22 mouse cellular contexts compared by ENCODE assay signal in genomic region chr12:35733580-35733979, GRCm38 (mm10).
"Had no signal": no experiment of that assay in that cellular context is flagged by ENCODE, and none has a peak within 500 bp of the region (broad histone marks: within the 10 kb centered on the region; RNA-seq: fewer than 3 reads in every experiment).

No protein-coding gene starts in this region.

- H3K9me3 ChIP-seq: kidney, embryonic 15.5 days; limb, embryonic 10.5 days; limb, embryonic 13.5 days; liver, embryonic 12.5 days; liver, embryonic 15.5 days; lung, embryonic 15.5 days; midbrain, embryonic 12.5 days; midbrain, embryonic 15.5 days; neural tube, embryonic 13.5 days; stomach, embryonic 15.5 days had no signal

- H3K36me3 ChIP-seq: kidney, embryonic 15.5 days; limb, embryonic 10.5 days; limb, embryonic 13.5 days; liver, embryonic 12.5 days; liver, embryonic 15.5 days; lung, embryonic 15.5 days; midbrain, embryonic 12.5 days; midbrain, embryonic 15.5 days; neural tube, embryonic 13.5 days; stomach, embryonic 15.5 days had no signal

- H3K27ac ChIP-seq: kidney, embryonic 15.5 days; layer of hippocampus, adult 2 months; limb, embryonic 10.5 days; limb, embryonic 13.5 days; liver, embryonic 12.5 days; liver, embryonic 15.5 days; lung, embryonic 15.5 days; midbrain, embryonic 12.5 days; midbrain, embryonic 15.5 days; neural tube, embryonic 13.5 days; stomach, embryonic 15.5 days had no signal

- H3K4me1 ChIP-seq: kidney, embryonic 15.5 days; limb, embryonic 10.5 days; limb, embryonic 13.5 days; liver, embryonic 12.5 days; liver, embryonic 15.5 days; lung, embryonic 15.5 days; midbrain, embryonic 12.5 days; midbrain, embryonic 15.5 days; neural tube, embryonic 13.5 days; stomach, embryonic 15.5 days had no signal

- H3K27me3 ChIP-seq: kidney, embryonic 15.5 days; limb, embryonic 13.5 days; liver, embryonic 12.5 days; liver, embryonic 15.5 days; lung, embryonic 15.5 days; midbrain, embryonic 12.5 days; midbrain, embryonic 15.5 days; neural tube, embryonic 13.5 days; stomach, embryonic 15.5 days had no signal

- H3K4me3 ChIP-seq: kidney, embryonic 15.5 days; layer of hippocampus, adult 2 months; limb, embryonic 10.5 days; limb, embryonic 13.5 days; liver, embryonic 12.5 days; liver, embryonic 15.5 days; lung, embryonic 15.5 days; midbrain, embryonic 12.5 days; midbrain, embryonic 15.5 days; neural tube, embryonic 13.5 days; stomach, embryonic 15.5 days had no signal

- DNase-seq: kidney, adult 8-10 months; kidney, postnatal 10 days; layer of hippocampus, adult 9-11 months; liver; lung, adult 18-20 months; lung, postnatal 10 days; lung, postnatal 4 days; retina, postnatal 1 day; right cerebral cortex, postnatal 25 days; spleen, adult 18-20 months; thymus, postnatal 25 days had no signal

- H3K9ac ChIP-seq: kidney, embryonic 15.5 days; limb, embryonic 13.5 days; liver, embryonic 12.5 days; liver, embryonic 15.5 days; lung, embryonic 15.5 days; midbrain, embryonic 12.5 days; midbrain, embryonic 15.5 days; neural tube, embryonic 13.5 days; stomach, embryonic 15.5 days had no signal

- ATAC-seq: liver, embryonic 12.5 days; midbrain, embryonic 15.5 days had no signal

- H3K4me2 ChIP-seq: kidney, embryonic 15.5 days; limb, embryonic 13.5 days; liver, embryonic 12.5 days; liver, embryonic 15.5 days; lung, embryonic 15.5 days; midbrain, embryonic 12.5 days; midbrain, embryonic 15.5 days; neural tube, embryonic 13.5 days; stomach, embryonic 15.5 days had no signal
